Mouse (Mus musculus): ENCODE measurements around the gene Lkaaear1.

Gene Lkaaear1

GRCm38 (mm10) chr2:181648926-181649325 is 49.3 kb downstream of the Lkaaear1 start:
- no peak for DNase-seq
